Mouse (Mus musculus) activated CD4-positive, CD25-positive, alpha-beta regulatory T cell, adult 4 months (primary cell): ENCODE measurements around the gene Rpl10a. TPM values are rescaled to one million over a fixed set of nuclear protein-coding genes. Genes with fewer than 3 reads are reported as not detected.
"Not testable (repeated sequence)": the region's sequence is repeated elsewhere in the genome, so short reads cannot be mapped to it uniquely, and the experiment has no call there.

ENCODE experiments used
- ATAC-seq: one replicate; pipeline ENCODE4 v1.8.0; 2017
- polyA plus RNA-seq, 2 experiments: library from polyadenylated mRNA; unstranded; fragments of 100-300 nt; shearing (Covaris generic); gene quantifications; one replicate each; pipeline ENCODE4 v1.2.1; 2017

The Rpl10a gene
- polyA plus RNA-seq, 2 experiments from 2014 or later = 852 to 1,030 TPM

GRCm38 (mm10) chr17:28308297-28309195 lies 19.7 kb upstream of the Rpl10a start:
- no peak for ATAC-seq

DNA sequence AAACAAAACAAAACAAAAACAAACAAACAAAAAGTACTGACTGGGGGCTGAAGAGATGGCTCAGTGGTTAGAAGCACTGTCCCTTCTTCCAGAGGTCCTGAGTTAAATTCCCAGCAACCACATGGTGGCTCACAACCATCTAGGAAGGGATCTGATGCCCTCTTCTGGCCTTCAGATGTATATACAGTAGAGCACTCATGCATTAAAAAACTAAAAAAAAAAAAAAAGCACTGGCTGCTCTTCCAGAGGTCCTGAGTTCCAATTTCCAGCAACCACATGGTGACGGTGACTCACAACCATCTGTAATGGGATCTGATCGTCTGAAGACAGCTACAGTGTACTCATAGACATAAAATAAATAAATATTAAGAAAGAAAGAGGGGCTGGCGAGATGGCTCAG lies 17.4 kb upstream of the Rpl10a start:
- ATAC-seq = no peak

DNA sequence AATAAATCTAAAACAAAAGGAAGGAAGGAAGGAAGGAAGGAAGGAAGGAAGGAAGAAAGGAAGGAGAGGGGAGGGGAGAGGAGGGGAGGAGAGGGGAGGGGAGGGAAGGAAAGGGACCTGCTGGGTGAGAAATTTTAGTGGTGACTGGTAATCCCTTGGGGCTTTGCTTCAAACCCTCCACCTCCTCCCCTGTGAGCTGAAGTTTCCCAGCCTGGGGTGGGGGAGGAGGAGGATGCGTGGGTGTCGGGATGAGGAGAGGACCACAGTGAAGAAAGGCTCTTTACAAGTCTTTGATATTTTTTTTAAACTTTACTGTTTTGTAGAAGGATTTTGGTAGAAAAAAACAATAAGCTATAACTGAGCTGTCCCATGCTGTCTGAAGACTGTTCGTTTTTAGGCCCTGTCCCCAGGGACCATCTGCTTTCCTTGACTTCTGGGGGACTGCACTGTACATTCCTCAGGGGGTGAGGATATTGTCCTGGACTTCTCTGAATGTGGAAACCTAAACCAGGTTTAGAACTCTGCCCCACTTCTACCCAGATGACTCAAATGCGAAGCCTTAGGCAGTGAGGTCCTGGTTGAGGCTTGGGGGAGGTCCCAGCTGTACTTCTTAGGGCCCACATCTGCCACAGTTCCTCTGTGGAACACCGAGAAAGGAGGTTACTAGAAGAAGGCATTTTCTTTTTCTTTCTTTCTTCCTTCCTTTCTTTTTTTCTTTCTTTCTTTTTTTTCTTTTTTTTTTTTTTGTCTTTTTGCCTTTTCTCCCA lies 16.7 kb upstream of the Rpl10a start:
- no peak for ATAC-seq

GRCm38 (mm10) chr17:28312232-28313211 lies 15.7 kb upstream of the Rpl10a start:
- ATAC-seq = peak; percentile 2

DNA sequence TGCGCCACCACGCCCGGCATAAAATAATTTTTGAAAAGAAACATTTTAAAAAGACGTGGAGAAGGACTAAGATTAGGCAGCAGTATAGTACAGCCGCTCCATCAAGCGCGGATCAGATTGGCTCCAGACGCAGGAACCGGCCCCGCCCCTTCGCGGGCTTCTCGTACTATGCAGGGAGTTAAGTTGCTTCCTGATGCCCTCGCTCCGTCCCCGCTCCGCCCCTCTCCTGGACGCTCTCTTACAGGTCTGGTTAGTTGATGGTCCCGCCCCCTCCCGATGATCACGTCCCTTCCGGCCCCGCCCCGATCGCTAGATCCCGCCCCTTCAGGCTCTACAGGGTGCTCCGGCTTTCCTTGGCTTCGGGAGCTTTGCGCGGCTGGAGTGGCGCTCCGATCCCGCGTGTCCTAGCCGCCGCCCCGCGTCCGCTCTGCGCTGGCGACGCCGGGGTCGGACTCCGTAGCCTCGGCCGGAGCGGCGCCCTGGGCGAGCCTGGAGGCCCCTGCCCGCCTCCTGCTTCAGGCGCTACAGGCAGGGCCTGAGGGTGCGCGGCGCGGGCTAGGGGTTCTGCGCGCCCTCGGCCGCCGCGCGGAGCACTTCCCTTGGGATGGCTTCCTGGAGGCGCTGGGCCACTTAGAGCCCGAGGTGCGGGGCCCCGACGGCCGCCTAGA lies 14.9 kb upstream of the Rpl10a start, which contains the start of gene Fance:
Fance (plus strand) TSS at position 308 of the 668 bp plus-strand sequence.
- ATAC-seq = peak; percentile 98

- no peak for ATAC-seq
Measured at GRCm38 (mm10) chr17:28313880-28314225, 14.4 kb upstream of the Rpl10a start.

DNA sequence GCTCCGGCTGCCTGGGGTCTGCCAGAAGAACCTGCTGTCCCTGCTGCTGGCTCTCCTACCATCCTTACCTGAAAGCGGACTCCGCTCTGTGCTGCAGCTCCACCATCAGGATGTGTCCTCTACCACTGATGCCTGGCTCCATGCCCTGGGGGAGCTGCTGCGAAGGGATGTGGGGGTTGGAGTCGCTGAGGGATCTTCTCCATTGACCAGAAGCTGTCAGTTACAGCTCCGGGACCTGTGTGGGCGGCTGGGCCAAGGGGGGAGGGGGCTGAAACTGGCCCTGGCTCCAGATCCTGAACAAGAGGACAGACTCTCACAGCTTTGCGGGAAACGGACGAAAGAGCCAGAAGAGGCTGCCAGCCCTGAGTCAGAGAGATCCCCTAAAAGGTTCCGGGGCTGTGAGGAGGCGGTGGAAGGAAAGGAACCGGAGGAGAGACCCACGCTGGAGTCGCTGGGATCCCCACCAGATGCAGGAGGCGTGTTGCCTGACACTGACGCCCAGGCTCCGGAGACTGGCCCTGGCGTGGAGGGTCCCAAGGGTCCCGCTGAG lies 12.6 kb upstream of the Rpl10a start:
- ATAC-seq = no peak

GRCm38 (mm10) chr17:28316476-28316875 lies 11.8 kb upstream of the Rpl10a start:
- ATAC-seq = no peak

GRCm38 (mm10) chr17:28317091-28317490 lies 11.2 kb upstream of the Rpl10a start:
- ATAC-seq = no peak

- ATAC-seq = no peak
Measured at GRCm38 (mm10) chr17:28317725-28318124, 10.5 kb upstream of the Rpl10a start.

DNA sequence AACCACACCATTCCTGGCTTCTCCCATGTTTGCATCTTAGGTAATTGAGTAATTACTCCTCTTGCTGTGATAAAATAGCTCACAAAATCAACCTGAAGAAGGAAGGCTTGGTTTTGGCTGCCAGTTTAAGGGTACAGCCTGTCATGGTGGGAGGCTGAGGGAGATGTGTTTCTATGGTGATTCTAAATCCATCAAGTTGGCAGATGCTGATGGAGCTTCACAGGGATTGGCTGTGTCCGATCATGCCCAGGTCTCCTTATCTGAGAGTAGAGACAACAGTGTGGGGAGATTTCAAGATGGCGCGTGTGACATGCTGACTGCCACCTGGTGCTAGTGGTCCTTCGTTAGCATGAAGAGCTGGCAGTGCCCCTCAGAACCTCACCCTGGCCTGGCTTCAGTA lies 6.6 kb upstream of the Rpl10a start:
- ATAC-seq = no peak

DNA sequence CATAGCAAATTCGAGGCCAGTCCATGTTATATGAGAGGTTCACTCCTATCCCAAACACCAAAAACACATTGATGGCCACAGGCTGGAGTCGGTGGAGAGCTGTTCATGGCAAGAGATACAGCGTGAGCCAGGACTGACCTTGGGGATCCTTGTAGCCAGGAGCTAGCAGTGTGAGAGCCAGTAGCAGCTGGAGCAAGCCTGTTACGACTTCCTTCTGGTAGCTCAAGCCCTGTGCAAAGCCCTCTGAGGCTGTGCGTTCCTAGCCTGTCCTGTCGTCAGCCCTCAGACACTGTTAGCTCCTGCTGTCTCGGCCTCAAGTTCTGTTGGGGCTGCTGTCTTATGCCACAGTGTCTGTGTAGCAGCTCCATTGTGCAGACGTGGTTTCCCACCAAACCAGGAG lies 4.5 kb upstream of the Rpl10a start:
- no peak for ATAC-seq

DNA sequence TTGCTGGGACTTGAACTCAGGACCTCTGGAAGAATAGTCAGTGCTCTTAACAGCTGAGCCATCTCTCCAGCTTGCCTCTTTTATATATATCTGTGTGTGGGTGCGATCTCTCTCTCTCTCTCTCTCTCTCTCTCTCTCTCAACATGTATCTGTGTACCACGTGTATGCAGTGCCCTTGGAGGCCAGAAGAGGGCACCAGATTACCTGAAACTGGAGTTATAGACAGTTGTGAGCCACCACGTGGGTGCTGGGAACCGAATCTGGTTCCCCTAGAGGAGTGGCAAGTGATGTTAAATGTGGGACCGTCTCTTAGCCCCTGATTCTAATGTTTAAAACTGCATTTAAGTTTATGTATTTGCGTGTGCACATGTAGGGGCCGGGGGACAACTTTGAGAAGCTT lies 3.9 kb upstream of the Rpl10a start:
- not testable (repeated sequence) for ATAC-seq

DNA sequence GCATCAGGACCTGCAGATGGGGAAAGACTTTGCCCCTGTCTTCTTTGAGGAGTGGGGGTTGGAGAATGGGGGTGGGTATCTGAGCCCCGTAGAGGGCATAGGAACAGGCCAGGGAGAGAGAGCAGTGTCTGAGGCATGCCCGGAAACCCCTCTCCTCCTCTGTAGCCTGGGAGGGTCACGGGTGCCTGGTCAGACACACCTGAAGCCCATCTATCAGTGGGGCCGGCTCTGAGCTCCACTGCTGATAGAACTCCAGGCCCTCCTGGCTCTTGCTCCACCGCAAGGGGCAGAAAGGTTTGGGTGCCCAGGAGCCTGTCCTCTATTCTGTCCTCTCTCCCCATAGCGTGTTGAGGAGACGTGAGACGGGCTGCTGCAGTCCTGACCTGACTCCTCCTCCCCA lies 2.5 kb upstream of the Rpl10a start:
- ATAC-seq = no peak

DNA sequence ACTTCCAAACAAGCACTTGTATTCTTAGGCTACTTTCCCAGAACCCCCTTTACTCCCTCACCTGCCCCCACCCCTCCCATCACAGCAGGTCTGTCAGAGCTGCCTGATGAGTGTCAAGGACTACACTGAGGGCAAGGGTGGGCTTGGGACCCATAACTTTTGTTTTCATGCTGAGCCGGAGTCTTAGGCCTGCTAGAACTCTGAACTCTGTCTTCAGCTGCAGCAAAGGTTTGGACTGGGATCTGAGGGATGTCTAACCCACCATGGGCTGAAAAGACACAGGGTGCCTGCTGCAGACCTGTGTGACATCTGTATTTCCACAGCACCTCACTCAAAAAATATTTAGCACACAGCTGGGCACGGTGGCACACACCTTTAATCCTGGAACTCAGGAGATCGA lies 1.3 kb upstream of the Rpl10a start:
- ATAC-seq = no peak

DNA sequence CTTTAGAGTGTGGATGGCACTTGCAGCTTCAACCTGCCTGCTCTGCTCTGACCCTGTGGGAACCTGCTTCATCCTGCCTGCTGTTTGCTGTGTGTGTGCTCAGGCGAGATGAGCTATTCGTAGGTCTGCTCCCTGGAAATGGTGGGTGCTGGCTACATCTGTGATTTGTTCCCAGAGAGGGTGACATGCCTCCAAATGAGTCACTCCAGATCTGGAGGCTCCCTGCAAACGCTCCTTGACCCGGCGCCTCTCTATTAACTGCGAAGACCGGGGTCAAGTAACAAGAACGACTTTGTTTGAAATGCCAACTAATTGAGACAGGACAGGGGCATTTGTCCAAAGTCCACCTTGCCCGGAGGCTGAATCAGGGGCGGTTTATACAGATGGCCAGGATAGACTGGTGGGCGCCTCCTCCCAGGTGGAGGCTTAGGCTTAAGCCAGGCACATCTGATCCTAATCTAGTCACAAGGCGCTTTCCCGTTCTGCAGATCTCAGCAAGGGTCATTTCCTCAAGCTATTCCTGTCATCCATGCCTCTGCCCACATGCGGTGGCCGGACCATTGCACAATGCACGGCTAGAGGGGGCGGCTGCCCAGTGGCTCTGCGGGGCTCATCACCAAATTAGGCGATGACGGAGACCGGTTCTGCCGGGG lies 472 bp upstream of the Rpl10a start:
- no peak for ATAC-seq

- no peak for ATAC-seq
Measured at GRCm38 (mm10) chr17:28328946-28329345, 675 bp downstream of the Rpl10a start.

- no peak for ATAC-seq
Measured at GRCm38 (mm10) chr17:28329503-28330231, 1.4 kb downstream of the Rpl10a start.

DNA sequence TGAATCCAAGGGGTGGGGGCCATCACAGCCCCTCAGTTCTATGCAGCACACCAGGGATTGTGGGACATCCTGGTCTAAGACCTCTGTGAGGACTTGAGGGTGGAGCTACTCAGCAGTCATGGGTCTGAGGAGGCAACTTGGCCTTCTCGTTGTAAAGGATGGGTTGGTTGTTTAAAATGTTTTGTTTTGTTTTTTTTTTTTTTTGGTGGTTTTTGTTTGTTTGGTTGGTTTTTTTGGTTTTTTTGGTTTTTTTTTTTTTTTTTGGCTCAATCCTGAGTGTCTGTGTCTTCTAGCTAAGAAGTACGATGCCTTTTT lies 1.9 kb downstream of the Rpl10a start:
- ATAC-seq = no peak

- not testable (repeated sequence) for ATAC-seq
Measured at GRCm38 (mm10) chr17:28330590-28330989, 2.3 kb downstream of the Rpl10a start.
